Mouse (Mus musculus): ENCODE data around the gene Foxb2.

- TF ChIP-seq CTCF (IDR thresholded peaks at IDR 0.05; ENCODE audit: extremely low read depth, insufficient read depth, insufficient read length, insufficient replicate concordance) (no peak), POLR2A (IDR thresholded peaks at IDR 0.05; ENCODE audit: low read depth, low read length) (no peak)
These were observed 2.8 kb upstream of the Foxb2 start for GRCm38 (mm10) chr19:16876458-16876770.
